Mouse (Mus musculus) liver, postnatal 0 days (tissue): ENCODE measurements around the gene Nxpe4. TPM values are rescaled to one million over a fixed set of nuclear protein-coding genes. Genes with fewer than 3 reads are reported as not detected.
A peak's percentile ranks its signal among the peaks of the same experiment; 100 is the strongest.

Experiments
- ATAC-seq: fragments of 200-750 bp; cut with Nextera tagmentation; 2 replicates; pipeline ENCODE4 v1.8.0; 2017; ENCODE audit warnings: mild to moderate bottlenecking, moderate library complexity
- DNase-seq: peaks from one replicate; pipeline ENCODE4 v3.0.0-alpha.2; 2016
- H3K27ac ChIP-seq: fragments of 300-500 bp; sonication (generic); 2 replicates; pipeline ENCODE4 v1.5.1; 2014; ENCODE audit warnings: antibody characterized with exemption, moderate library complexity, mild to moderate bottlenecking, low read depth
- H3K27me3 ChIP-seq: fragments of 300-500 bp; sonication (generic); 2 replicates; pipeline ENCODE4 v1.6.1; 2014; ENCODE audit warnings: low read length, control low read depth, mixed read lengths; ENCODE audit not compliant: insufficient read depth
- H3K36me3 ChIP-seq: fragments of 300-500 bp; sonication (generic); replicated peaks from 2 replicates; pipeline ENCODE4 v1.6.1; 2014; ENCODE audit warnings: mild to moderate bottlenecking, control low read depth, low read length, moderate library complexity, mixed read lengths; ENCODE audit not compliant: insufficient read depth
- H3K4me1 ChIP-seq: fragments of 300-500 bp; sonication (generic); 2 replicates; pipeline ENCODE4 v1.6.1; 2014; ENCODE audit warnings: antibody characterized with exemption, mild to moderate bottlenecking, control low read depth; ENCODE audit not compliant: insufficient read depth
- H3K4me2 ChIP-seq: fragments of 300-500 bp; sonication (generic); 2 replicates; pipeline ENCODE4 v1.6.1; 2014; ENCODE audit warnings: low read depth, mild to moderate bottlenecking, low read length, moderate library complexity, mixed read lengths
- H3K4me3 ChIP-seq: fragments of 300-500 bp; sonication (generic); 2 replicates; pipeline ENCODE4 v1.5.1; 2014; ENCODE audit warnings: low read depth, low read length
- H3K9ac ChIP-seq: fragments of 300-500 bp; sonication (generic); replicated peaks from 2 replicates; pipeline ENCODE4 v1.6.1; 2014; ENCODE audit warnings: mild to moderate bottlenecking, moderate library complexity
- H3K9me3 ChIP-seq: fragments of 300-500 bp; sonication (generic); 2 replicates; pipeline ENCODE4 v1.6.1; 2016; ENCODE audit warnings: mild to moderate bottlenecking, control low read depth, low read length, mixed read lengths
- CTCF ChIP-seq: sonication (generic); IDR thresholded peaks from 2 replicates; pipeline ENCODE4 v1.5.1; 2016; ENCODE audit warnings: antibody characterized with exemption, low read depth
- EP300 ChIP-seq: IDR thresholded peaks from 2 replicates; pipeline ENCODE4 v1.6.1; 2016; ENCODE audit warnings: antibody characterized with exemption, low read depth, mild to moderate bottlenecking
- WGBS: fragments of 180-500 bp; shearing (Covaris S2); extraction: QIAGEN DNeasy Blood & Tissue Kit; methylation state at CpG from one replicate; pipeline ENCODE4 v1.1.7; 2014; ENCODE audit not compliant: insufficient replicate concordance; 5-methylcytosine and 5-hydroxymethylcytosine counted together
- polyA plus RNA-seq: library from polyadenylated mRNA; unstranded; fragments of >200 nt; fragmentation: Nextera tagmentation; extraction: Ambion mirVana; gene quantifications from 2 replicates; pipeline ENCODE4 v1.2.1, GENCODE M21; 2015

The Nxpe4 gene
- polyA plus RNA-seq, 1 experiment from 2014 or later, result 3.3 TPM

DNA sequence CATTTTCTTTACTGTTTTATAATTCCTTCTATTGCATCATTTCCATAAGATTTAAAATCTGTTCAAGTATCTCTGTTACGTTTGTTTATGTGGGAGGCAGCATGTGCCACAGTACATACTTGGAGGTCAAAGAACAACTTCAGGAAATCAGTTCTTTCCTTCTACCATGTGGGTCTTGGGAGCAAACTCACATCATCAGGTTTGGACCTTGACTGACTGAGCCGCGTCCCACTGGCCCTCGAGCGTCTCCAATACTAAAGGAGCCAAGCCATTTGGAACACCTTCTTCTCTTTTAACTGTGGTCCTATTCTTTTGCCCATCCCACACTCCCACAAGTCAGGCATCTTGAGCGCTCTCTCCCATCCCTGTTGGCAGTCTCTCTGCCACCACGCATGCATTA lies 167.8 kb downstream of the Nxpe4 start:
- H3K9me3 ChIP-seq, result no peaks in the 10 kb centered on the region
- 91% methylated on average over 7 of the region's 7 CpGs for WGBS
- peaks cover 51% of the 10 kb centered on the region for H3K36me3 ChIP-seq
- no peaks in the 10 kb centered on the region for H3K27me3 ChIP-seq
- no peak overlapping the region for H3K4me3 ChIP-seq
- no peaks in the 10 kb centered on the region for H3K4me1 ChIP-seq
- no peak overlapping the region for H3K9ac ChIP-seq
- no peak for DNase-seq
- no peak overlapping the region for H3K4me2 ChIP-seq
- TF ChIP-seq EP300 (no peak), CTCF (no peak)
- H3K27ac ChIP-seq, result no peak overlapping the region
- no peak for ATAC-seq

DNA sequence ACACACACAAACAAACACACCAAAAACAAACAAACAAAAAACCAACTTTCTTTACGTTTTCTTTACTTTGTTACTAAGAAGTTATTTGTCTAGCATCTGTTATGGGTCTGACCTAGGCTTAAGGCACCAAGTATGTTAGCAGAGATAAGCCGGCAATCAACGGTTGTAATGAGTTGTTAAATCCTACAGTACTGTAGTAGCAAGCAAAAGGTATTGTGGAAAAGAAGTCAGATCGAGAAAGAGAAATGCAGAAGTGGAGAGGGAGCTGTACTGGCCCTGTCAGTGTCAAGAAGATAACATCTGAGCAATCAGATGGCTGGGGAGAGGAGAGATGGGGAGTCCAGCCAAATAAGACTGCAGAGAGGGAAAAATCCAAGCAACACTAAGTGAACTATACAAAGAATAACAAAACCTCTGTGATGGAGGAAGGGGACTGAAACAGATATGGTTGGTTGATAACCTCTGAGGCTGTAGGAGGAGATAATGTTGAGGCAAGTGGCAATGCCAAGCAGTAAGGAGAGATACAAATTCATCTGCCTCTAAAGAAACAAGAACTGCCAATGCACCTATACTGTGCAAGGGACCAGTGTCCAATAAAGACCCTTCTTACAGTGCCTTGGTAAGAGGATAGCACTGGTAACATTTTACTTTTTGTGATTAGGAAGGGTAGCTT lies 177.1 kb downstream of the Nxpe4 start:
- Histone ChIP-seq H3K36me3 (peaks cover 18% of the 10 kb centered on the region), H3K4me2 (peak overlapping the region; percentile 73), H3K4me3 (peak overlapping the region; percentile 70), H3K9ac (peak overlapping the region; percentile 81), H3K9me3 (no peaks in the 10 kb centered on the region), H3K27me3 (no peaks in the 10 kb centered on the region), H3K27ac (peak overlapping the region; percentile 81), H3K4me1 (peaks cover 11% of the 10 kb centered on the region; the same call in 1 of the 2 replicates)
- 32% methylated on average over 4 of the region's 4 CpGs for WGBS
- DNase-seq (no peak), ATAC-seq (peak; percentile 50)
- no peak for TF ChIP-seq CTCF
- peak; percentile 46 for TF ChIP-seq EP300

DNA sequence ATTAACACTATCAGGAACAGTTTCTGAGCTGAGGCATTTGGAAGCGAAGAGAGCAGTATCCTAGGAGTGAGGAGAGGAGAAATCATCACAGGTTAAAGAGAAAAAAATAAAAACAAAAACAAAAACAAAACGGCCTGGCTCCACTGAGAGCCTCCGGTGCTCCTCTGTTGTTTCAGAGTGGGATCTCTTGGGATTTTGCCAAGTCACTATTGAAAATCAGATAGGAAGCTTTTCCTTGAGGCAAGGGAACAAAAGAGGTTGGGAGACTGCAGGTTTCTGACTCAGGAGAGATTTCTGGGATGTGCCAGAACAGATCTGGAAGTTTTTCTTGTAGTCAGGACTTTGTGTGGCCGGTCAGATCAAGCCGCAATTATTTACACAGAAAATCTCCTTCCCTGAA lies 177.7 kb downstream of the Nxpe4 start:
- Histone ChIP-seq H3K4me1 (peaks cover 11% of the 10 kb centered on the region; the same call in 1 of the 2 replicates), H3K9me3 (no peaks in the 10 kb centered on the region), H3K4me2 (peak overlapping the region; percentile 73), H3K9ac (peak overlapping the region; percentile 81), H3K27me3 (no peaks in the 10 kb centered on the region), H3K4me3 (peak overlapping the region; percentile 70), H3K27ac (peak overlapping the region; percentile 81), H3K36me3 (peaks cover 17% of the 10 kb centered on the region)
- no peak for TF ChIP-seq CTCF
- TF ChIP-seq EP300, result no peak
- 42% methylated on average over 5 of the region's 5 CpGs for WGBS
- no peak for ATAC-seq
- no peak for DNase-seq

DNA sequence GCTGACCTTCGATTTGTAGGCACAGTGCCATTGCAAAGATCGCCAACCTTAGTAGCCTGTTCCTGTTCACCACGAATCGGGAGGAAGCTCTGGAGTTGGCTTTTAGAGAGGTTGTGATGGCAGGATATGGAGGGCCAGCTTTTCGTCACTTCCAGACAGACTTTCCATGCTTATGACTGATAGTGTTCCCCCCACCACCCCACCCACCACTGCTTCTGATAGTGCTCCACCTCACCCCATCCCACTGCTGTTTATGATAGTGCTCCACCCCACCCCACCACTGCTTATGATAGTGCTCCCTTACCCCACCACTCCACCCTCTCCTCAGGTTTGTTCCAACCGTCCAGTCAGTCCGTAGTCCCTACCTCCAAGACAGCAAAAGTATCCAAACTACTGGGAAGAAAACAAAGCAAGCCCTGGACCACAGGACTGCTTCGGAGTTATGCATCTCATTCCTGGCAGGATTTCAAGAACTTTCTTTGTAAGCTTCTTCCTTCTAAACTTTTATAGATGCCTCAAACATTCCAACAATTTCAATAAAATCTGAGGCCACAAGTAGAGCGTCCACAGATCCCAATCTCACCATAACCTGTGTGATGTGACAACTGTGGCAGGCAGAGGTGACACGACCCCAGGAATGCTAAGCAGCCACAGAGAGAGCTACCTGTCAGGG lies 179.0 kb downstream of the Nxpe4 start:
- TF ChIP-seq CTCF (no peak), EP300 (peak; percentile 82)
- Histone ChIP-seq H3K4me3 (peak overlapping the region; percentile 70), H3K9ac (peak overlapping the region; percentile 81)

DNA sequence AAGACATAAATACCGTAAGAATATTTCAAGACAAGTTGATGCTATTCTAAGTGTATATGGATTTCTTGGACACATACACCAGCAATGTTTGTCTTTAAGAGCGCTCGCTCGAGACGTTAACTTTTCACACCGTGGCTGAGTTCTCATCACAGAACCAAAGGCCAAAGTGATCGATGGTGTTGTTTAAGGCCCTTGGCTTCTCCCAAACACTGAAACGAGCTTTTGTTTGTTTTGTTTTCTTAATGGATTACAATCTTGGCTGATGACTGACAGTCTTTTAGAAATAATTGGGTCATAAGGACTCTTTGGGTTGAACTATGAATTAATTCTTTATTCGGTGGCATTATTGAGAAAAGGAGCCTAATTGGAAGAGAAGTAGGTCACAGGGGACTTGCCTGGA lies 183.6 kb downstream of the Nxpe4 start:
- no peaks in the 10 kb centered on the region for H3K36me3 ChIP-seq
- no peak overlapping the region for H3K27ac ChIP-seq
- H3K4me2 ChIP-seq, result no peak overlapping the region
- DNase-seq, result no peak
- no peaks in the 10 kb centered on the region for H3K9me3 ChIP-seq
- no peak for TF ChIP-seq CTCF
- TF ChIP-seq EP300, result no peak
- 82% methylated on average over 9 of the region's 9 CpGs for WGBS
- no peak overlapping the region for H3K9ac ChIP-seq
- ATAC-seq, result no peak
- H3K27me3 ChIP-seq, result no peaks in the 10 kb centered on the region
- peaks cover 11% of the 10 kb centered on the region; the same call in 1 of the 2 replicates for H3K4me1 ChIP-seq
- H3K4me3 ChIP-seq, result no peak overlapping the region

More for the DNA sequence above, 179.0 kb downstream of the Nxpe4 start:
- H3K27me3 ChIP-seq, result no peaks in the 10 kb centered on the region
- H3K27ac ChIP-seq, result peak overlapping the region; percentile 81
- 49% methylated on average over 10 of the region's 10 CpGs for WGBS
- ATAC-seq, result peak; percentile 91
- H3K4me2 ChIP-seq, result peak overlapping the region; percentile 73
- peak; percentile 64 for DNase-seq
- H3K4me1 ChIP-seq, result peaks cover 11% of the 10 kb centered on the region; the same call in 1 of the 2 replicates
- H3K36me3 ChIP-seq, result peaks cover 14% of the 10 kb centered on the region
- no peaks in the 10 kb centered on the region for H3K9me3 ChIP-seq

DNA sequence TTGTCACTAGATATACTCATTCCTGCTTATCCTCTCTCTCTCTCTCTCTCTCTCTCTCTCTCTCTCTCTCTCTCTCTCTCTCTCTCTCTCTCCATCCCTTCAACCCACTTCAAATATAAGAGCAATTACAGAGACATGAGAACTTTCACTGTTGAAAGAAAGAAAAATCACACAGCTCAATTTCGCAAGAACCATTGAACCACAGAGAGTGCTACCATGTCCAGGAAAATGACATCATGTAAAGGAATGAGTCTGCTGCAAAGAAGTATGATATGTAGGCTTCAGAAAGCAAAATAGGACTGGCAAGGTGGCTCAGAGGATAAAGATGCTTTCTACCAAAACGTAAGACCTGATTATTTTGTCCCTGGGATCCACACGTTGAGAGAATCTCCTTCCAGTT lies 184.0 kb downstream of the Nxpe4 start:
- 73% methylated on average over 3 of the region's 3 CpGs for WGBS
- no peak overlapping the region for H3K9ac ChIP-seq
- H3K4me2 ChIP-seq, result no peak overlapping the region
- no peak overlapping the region for H3K27ac ChIP-seq
- no peaks in the 10 kb centered on the region for H3K9me3 ChIP-seq
- H3K4me1 ChIP-seq, result peaks cover 11% of the 10 kb centered on the region; the same call in 1 of the 2 replicates
- no peaks in the 10 kb centered on the region for H3K36me3 ChIP-seq
- H3K4me3 ChIP-seq, result no peak overlapping the region
- TF ChIP-seq CTCF (no peak), EP300 (no peak)
- ATAC-seq, result no peak
- H3K27me3 ChIP-seq, result no peaks in the 10 kb centered on the region
- DNase-seq, result no peak
